Mouse (Mus musculus) frontal cortex, adult 2 months (tissue): ENCODE measurements around the gene Gm973. TPM values are rescaled to one million over a fixed set of nuclear protein-coding genes. Genes with fewer than 3 reads are reported as not detected.
A peak's percentile ranks its signal among the peaks of the same experiment; 100 is the strongest.

Experiments used
- DNase-seq, 2 experiments: peaks; one replicate each; pipeline ENCODE4 v3.0.0; 2022; ENCODE audit warnings: low spot score in 1 of 2; ENCODE audit errors: extremely low spot score in 1 of 2
- polyA plus RNA-seq: library from polyadenylated mRNA; depleted of rRNA; stranded (reverse); fragments of >200 nt; gene quantifications from 2 replicates; pipeline ENCODE4 v1.2.3, GENCODE M21; 2012; rRNA removed

The Gm973 gene
- polyA plus RNA-seq, 1 experiment: 9.2 TPM

- no peak for DNase-seq
Observed at GRCm38 (mm10) chr1:59673661-59674060, 157.6 kb downstream of the Gm973 start.

GRCm38 (mm10) chr1:59683926-59684818, 168.1 kb downstream of the Gm973 start:
- peak in 1 of 2 experiments; percentile 15 for DNase-seq

GRCm38 (mm10) chr1:59684819-59685755, 169.0 kb downstream of the Gm973 start, which contains the start of gene Nop58:
TSS of gene Nop58 (plus strand) at chr1:59684971.
- DNase-seq: peak; percentile 94 to 96

Other genes starting within 250 kb of the Gm973 start
- 3.6 and 4.8 TPM in 2 replicates for gene Fzd7, start 33.8 kb upstream of the Gm973 start, polyA plus RNA-seq
- gene Sumo1, start 154.6 kb downstream of the Gm973 start, polyA plus RNA-seq: 120 and 123 TPM in 2 replicates
- gene Nop58, start 168.7 kb downstream of the Gm973 start, polyA plus RNA-seq: 20.2 and 25.2 TPM in 2 replicates
- 27.2 and 28.7 TPM in 2 replicates for gene Bmpr2, start 247.1 kb downstream of the Gm973 start, polyA plus RNA-seq